Mouse (Mus musculus): ENCODE results near the gene Stat4.

The Stat4 gene

DNA sequence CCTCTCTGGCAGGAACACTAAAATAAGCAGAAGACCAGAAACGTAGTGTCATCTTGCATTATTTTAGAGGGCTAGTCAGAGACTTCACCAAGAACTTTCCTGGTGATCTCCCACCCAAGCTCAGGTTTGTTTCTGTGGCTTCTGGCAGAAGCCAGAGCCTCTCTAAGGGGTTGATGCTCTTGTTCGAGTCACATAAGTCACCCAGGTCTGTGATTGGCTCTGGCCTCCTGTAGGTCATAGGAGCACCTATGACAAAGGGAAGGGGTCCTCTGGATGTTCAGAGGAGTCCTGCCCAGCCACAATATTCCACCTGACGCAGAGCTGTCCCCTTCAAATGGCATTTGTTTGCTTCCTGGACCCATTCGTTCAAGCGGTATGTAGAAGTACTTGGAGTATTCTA is at the start of gene Stat4:
Gene Stat4 (plus strand): TSS at position 301 of the 400 bp plus-strand sequence.
- no peak for DNase-seq (ENCODE audit: low read depth, low spot score)

DNA sequence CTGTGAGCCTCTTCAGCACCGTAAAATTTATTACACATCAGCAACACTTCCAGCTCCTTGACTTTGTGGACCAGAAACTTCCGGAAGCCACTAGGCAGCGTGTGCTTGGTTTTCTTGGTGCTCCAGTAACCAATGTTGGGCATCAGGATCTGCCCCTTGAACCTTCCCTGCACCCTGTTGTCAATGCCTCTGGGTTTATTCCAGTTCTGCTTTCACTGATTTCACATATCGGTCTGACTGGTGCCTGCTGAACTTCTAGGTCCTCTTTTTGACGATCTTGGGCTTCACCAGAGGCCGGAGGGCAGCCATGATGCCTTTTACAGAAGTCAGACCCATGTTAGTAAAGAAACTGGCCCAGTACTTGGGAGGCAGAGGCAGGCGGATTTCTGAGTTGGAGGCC is 48.6 kb upstream of the Stat4 start:
- no peak for DNase-seq (ENCODE audit: low read depth, low spot score)

DNA sequence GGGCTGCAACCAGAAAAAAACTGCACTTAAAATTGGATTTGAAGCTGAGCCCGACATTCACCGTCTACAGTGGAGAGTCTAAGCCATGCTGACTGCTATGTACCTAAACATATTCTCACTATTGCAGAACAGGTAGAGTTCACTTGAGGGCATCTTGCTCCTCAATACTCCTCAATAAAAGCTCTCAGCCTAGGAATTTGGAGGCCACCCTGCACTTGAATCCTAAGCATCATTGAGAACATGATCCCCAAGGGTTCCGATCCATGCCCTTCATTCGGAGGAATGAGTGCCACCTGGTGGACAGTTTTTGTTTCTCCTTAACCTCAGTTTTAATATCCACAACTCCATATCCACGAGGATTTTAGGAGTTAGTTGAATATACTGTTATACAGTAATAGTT is 42.2 kb upstream of the Stat4 start:
- DNase-seq (ENCODE audit: low read depth, low spot score), result peak; percentile 49

GRCm38 (mm10) chr1:51947116-51947515 is 39.8 kb upstream of the Stat4 start:
- no peak for DNase-seq (ENCODE audit: low read depth, low spot score)

- no peak for DNase-seq (ENCODE audit: low read depth, low spot score)
Measured at GRCm38 (mm10) chr1:51964647-51965046, 22.3 kb upstream of the Stat4 start.

GRCm38 (mm10) chr1:51968994-51969393 is 18.0 kb upstream of the Stat4 start:
- DNase-seq (ENCODE audit: low read depth, low spot score), result no peak

- DNase-seq (ENCODE audit: low read depth, low spot score), result no peak
Measured at GRCm38 (mm10) chr1:51970182-51970581, 16.8 kb upstream of the Stat4 start.

GRCm38 (mm10) chr1:51975589-51975988 is 11.4 kb upstream of the Stat4 start:
- no peak for DNase-seq (ENCODE audit: low read depth, low spot score)

- no peak for DNase-seq (ENCODE audit: low read depth, low spot score)
Measured at GRCm38 (mm10) chr1:51979048-51979447, 7.9 kb upstream of the Stat4 start.

DNA sequence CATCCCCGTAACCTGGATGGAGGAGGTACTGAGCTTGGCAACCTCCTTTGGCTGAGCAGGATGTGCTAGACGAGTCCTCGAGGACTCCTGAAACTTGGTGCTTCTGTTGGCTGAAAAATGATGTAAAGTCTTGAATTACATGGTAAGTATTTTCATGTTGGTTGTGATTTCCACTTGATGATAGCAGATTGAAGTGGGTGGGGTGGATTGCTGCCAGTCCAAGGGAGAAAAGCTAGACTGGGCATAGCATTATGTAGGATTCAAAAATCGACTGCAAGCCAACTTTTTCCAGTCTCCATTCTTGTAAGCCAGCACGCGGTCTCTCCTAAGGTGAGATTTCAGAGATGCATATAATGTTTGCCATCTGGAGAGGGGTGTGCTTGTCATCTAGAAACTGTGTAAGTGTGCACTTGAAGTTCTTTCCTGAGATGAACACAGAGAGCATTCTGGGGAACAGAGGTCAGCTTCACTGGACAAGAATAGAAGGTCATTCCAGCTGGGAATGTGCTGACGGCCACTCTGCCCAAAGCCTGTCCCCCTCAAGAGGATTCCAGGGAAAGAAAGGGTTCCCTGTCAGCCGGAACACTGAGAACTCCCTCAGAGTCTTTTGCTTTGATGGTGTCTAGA is 5.1 kb downstream of the Stat4 start:
- DNase-seq (ENCODE audit: low read depth, low spot score), result no peak

- no peak for DNase-seq (ENCODE audit: low read depth, low spot score)
Measured at GRCm38 (mm10) chr1:51996056-51996455, 9.1 kb downstream of the Stat4 start.

- DNase-seq (ENCODE audit: low read depth, low spot score), result no peak
Measured at GRCm38 (mm10) chr1:51996751-51997659, 10.1 kb downstream of the Stat4 start.

DNA sequence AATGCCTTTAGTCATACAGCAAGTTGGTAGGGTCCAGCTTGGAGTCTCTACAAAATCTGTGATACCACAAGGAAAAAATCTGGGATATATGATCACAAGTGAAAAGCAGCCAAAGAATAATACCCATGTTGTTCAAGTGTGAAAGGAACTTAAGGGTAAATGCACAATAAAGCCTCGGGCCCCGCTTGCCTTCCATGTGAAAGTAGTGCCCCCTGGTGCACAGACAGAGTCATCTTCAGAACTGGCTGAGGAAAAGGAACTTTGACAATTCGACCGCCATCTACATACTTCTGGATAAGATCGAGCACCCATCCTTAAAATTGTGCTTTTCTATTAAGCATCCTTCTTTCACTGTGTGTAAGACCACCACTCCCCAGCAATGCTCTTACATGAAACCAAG is 11.6 kb downstream of the Stat4 start:
- no peak for DNase-seq (ENCODE audit: low read depth, low spot score)

- DNase-seq (ENCODE audit: low read depth, low spot score), result peak; percentile 54
Measured at GRCm38 (mm10) chr1:52004096-52004495, 17.1 kb downstream of the Stat4 start.

DNA sequence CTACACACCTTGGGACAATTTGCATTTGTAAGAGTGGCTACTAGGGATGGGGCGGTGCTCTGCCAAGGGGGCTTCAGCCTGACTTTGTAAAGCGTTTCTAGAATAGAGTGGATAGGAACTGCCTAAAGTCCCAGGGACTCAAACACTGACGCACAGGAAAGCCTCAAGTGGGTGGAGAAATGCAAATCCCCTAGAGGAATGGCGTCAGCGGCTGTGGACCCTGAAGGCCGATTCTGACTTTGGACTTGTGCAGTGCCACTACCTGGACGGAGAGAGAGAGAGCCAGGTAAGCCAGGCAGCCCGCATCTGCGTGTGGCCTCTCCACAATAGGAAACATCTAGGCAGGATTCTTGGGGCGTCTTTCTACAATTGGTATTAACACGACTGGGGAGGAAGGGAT is 21.5 kb downstream of the Stat4 start:
- DNase-seq (ENCODE audit: low read depth, low spot score), result no peak

- no peak for DNase-seq (ENCODE audit: low read depth, low spot score)
Measured at GRCm38 (mm10) chr1:52008947-52009346, 22.0 kb downstream of the Stat4 start.

GRCm38 (mm10) chr1:52010741-52011140 is 23.8 kb downstream of the Stat4 start:
- no peak for DNase-seq (ENCODE audit: low read depth, low spot score)

GRCm38 (mm10) chr1:52011227-52011626 is 24.3 kb downstream of the Stat4 start:
- no peak for DNase-seq (ENCODE audit: low read depth, low spot score)

- no peak for DNase-seq (ENCODE audit: low read depth, low spot score)
Measured at GRCm38 (mm10) chr1:52012231-52012630, 25.3 kb downstream of the Stat4 start.

- no peak for DNase-seq (ENCODE audit: low read depth, low spot score)
Measured at GRCm38 (mm10) chr1:52012757-52013156, 25.8 kb downstream of the Stat4 start.

DNA sequence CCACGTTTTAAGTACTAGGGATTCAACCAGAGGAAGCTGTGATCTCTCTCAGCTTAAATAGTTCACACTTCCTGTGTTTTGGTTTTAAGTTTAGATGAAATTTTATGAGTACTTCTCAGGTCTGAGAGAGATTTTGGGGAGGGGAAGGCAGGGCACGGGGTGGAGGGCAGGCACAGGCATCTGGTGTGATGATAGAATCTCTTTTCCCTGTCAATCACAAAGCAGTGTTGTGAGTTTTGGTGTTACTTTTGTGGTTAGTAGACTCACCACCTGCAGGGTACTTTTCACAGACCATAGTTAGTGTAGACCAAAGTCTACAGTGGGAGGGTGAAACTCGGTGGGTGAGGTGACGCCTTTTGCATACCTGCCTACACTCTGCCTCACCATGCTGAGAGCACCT is 32.7 kb downstream of the Stat4 start:
- DNase-seq (ENCODE audit: low read depth, low spot score), result no peak

- no peak for DNase-seq (ENCODE audit: low read depth, low spot score)
Measured at GRCm38 (mm10) chr1:52021936-52022725, 35.2 kb downstream of the Stat4 start.

Measured in embryo, embryonic 11.5 days (tissue).